Mouse (Mus musculus) lung, adult 2 months (tissue): ENCODE results near the gene St7. TPM values are rescaled to one million over a fixed set of nuclear protein-coding genes. Genes with fewer than 3 reads are reported as not detected.

Experiments
- DNase-seq: peaks from one replicate; pipeline ENCODE4 v3.0.0; 2022
- H3K4me1 ChIP-seq: fragments of 200-500 bp; 2 replicates; pipeline ENCODE4 v1.6.1; 2011; ENCODE audit warnings: low read length; ENCODE audit not compliant: control insufficient read depth, insufficient read depth
- H3K4me3 ChIP-seq: fragments of 200-500 bp; replicated peaks from 2 replicates; pipeline ENCODE3; 2011; ENCODE audit warnings: low read depth, mild to moderate bottlenecking, control low read depth, low read length; ENCODE audit errors: extremely low read depth
- CTCF ChIP-seq: fragments of 200-500 bp; IDR thresholded peaks from 2 replicates; pipeline ENCODE4 v1.5.1; 2011; ENCODE audit warnings: mild to moderate bottlenecking, low read length, control low read depth; ENCODE audit not compliant: insufficient read depth
- POLR2A ChIP-seq: fragments of 200-500 bp; IDR thresholded peaks from 2 replicates; pipeline ENCODE4 v1.6.1; 2011; ENCODE audit warnings: low read depth, mild to moderate bottlenecking, control low read depth, low read length, borderline replicate concordance; ENCODE audit errors: extremely low read depth
- WGBS: fragments of 180-500 bp; shearing (Covaris S2); methylation state at CpG from one replicate; pipeline ENCODE4 v1.1.7; 2018; 5-methylcytosine and 5-hydroxymethylcytosine counted together
- polyA plus RNA-seq: library from polyadenylated mRNA; depleted of rRNA; stranded (reverse); fragments of >200 nt; gene quantifications from 2 replicates; pipeline ENCODE4 v1.2.3, GENCODE M21; 2012

St7 gene
- polyA plus RNA-seq, 1 experiment, result 9.9 TPM

- TF ChIP-seq POLR2A (no peak), CTCF (no peak)
- Histone ChIP-seq H3K4me1 (peaks cover 4% of the 10 kb centered on the region), H3K4me3 (no peak overlapping the region)
- DNase-seq, result no peak
- WGBS, result 77% methylated on average over 10 of the region's 10 CpGs
Observed at GRCm38 (mm10) chr6:17923894-17924505, 231.3 kb downstream of the St7 start.

- DNase-seq, result no peak
- Histone ChIP-seq H3K4me1 (peaks cover 4% of the 10 kb centered on the region), H3K4me3 (no peak overlapping the region)
- WGBS, result 51% methylated on average over 4 of the region's 4 CpGs
- no peak for TF ChIP-seq POLR2A
- TF ChIP-seq CTCF, result peak; percentile 54
Observed at GRCm38 (mm10) chr6:17925267-17925666, 232.5 kb downstream of the St7 start.

GRCm38 (mm10) chr6:17927746-17928145, 235.0 kb downstream of the St7 start:
- 80% methylated on average over 11 of the region's 11 CpGs for WGBS
- Histone ChIP-seq H3K4me3 (no peak overlapping the region), H3K4me1 (peaks cover 3% of the 10 kb centered on the region)
- TF ChIP-seq CTCF (no peak), POLR2A (no peak)
- no peak for DNase-seq

GRCm38 (mm10) chr6:17931187-17931586, 238.5 kb downstream of the St7 start:
- Histone ChIP-seq H3K4me3 (no peak overlapping the region), H3K4me1 (no peaks in the 10 kb centered on the region)
- DNase-seq, result no peak
- 81% methylated on average over 2 of the region's 2 CpGs for WGBS
- TF ChIP-seq POLR2A, result no peak

GRCm38 (mm10) chr6:17931835-17932234, 239.1 kb downstream of the St7 start:
- no peak overlapping the region for H3K4me3 ChIP-seq
- no peaks in the 10 kb centered on the region for H3K4me1 ChIP-seq
- no peak for TF ChIP-seq CTCF
- no peak for TF ChIP-seq POLR2A
- 78% methylated on average over 7 of the region's 7 CpGs for WGBS
- no peak for DNase-seq

GRCm38 (mm10) chr6:17932806-17933205, 240.1 kb downstream of the St7 start:
- DNase-seq, result no peak
- H3K4me3 ChIP-seq, result no peak overlapping the region
- TF ChIP-seq POLR2A (no peak), CTCF (no peak)
- WGBS, result 84% methylated on average over 8 of the region's 8 CpGs
- H3K4me1 ChIP-seq, result no peaks in the 10 kb centered on the region

GRCm38 (mm10) chr6:17938631-17939346, 246.1 kb downstream of the St7 start:
- DNase-seq, result no peak
- WGBS, result 61% methylated on average over 11 of the region's 11 CpGs
- H3K4me1 ChIP-seq, result no peaks in the 10 kb centered on the region
- no peak for TF ChIP-seq CTCF
- TF ChIP-seq POLR2A, result no peak
- H3K4me3 ChIP-seq, result no peak overlapping the region

- Histone ChIP-seq H3K4me3 (no peak overlapping the region), H3K4me1 (peaks cover 3% of the 10 kb centered on the region)
- TF ChIP-seq POLR2A (no peak), CTCF (no peak)
- no peak for DNase-seq
- WGBS, result 54% methylated on average over 2 of the region's 2 CpGs
Observed at GRCm38 (mm10) chr6:17941916-17942315, 249.2 kb downstream of the St7 start.

GRCm38 (mm10) chr6:17942344-17942743, 249.6 kb downstream of the St7 start:
- TF ChIP-seq POLR2A (no peak), CTCF (no peak)
- 44% methylated on average over 7 of the region's 7 CpGs for WGBS
- no peak for DNase-seq
- Histone ChIP-seq H3K4me3 (no peak overlapping the region), H3K4me1 (peaks cover 3% of the 10 kb centered on the region)

- WGBS, result 43% methylated on average over 9 of the region's 9 CpGs
- TF ChIP-seq CTCF (no peak), POLR2A (no peak)
- Histone ChIP-seq H3K4me3 (no peak overlapping the region), H3K4me1 (peaks cover 3% of the 10 kb centered on the region)
- DNase-seq, result no peak
Observed at GRCm38 (mm10) chr6:17943877-17944617, 251.3 kb downstream of the St7 start.
